9 mouse cellular contexts compared by ENCODE assay signal in the genomic region with DNA sequence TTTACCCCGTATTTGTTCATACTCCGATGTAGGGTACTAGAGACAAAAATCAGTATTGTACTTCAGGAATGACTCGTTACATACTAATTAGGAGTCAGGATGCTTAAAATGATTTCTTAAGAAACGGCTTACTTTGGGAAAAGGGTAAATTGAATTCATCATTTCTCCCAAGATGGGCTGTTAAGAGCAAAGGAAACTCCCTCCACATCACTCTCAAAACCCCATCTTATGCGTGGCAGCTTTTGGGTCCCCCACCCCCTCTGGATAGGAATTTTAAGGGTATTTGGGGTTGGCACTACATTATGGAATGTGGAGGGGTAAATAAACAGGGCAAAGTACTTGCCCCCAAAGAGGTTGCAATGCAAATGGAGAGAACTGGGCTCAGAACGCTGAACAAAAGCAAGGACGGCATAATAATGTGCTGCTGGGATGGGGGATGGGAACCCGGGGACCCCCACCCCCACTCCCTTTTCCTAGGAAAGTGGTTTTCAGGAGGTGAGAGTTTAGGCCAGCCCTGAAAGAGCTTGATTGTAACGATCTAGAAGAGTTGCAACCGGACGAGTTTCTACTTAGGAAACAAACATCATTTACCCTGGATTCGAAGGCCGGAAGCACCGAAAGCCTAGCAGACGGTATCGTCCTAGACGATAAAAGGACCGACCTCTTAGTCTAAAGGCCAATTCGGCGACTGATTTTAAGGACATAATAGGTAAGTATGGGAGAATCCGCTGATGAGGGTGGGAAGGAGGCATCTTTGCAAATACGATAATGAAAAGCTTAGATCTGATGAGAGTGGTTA. TPM values are rescaled to one million over a fixed set of nuclear protein-coding genes. Genes with fewer than 3 reads are reported as not detected.
DNase-seq lines count a peak whose midpoint lies in the region; ATAC-seq and TF ChIP-seq lines count a peak whose summit lies in the region.
"Had no signal": no experiment of that assay in that cellular context is flagged by ENCODE, and none has a peak within 500 bp of the region (broad histone marks: within the 10 kb centered on the region; RNA-seq: fewer than 3 reads in every experiment).

TSS of gene Usp44 (plus strand) at position 625 of the 799 bp plus-strand sequence.

- no peak for TF ChIP-seq CTCF in forebrain, postnatal 0 days (IDR thresholded peaks at IDR 0.05; ENCODE audit: low read depth)

- no peak for ATAC-seq in kidney, embryonic 16.5 days (ENCODE audit: low FRiP score, low TSS enrichment)
- no peak for ATAC-seq in forebrain, postnatal 0 days
- ATAC-seq in liver, embryonic 16.5 days (ENCODE audit: low read depth), result no peak

- peak within 1 kb of the TSS; percentile 24; the same call in 1 of the 2 replicates for H3K4me2 ChIP-seq in kidney, embryonic 16.5 days (replicated peaks; ENCODE audit: low read depth, low read length)
- H3K4me2 ChIP-seq in forebrain, postnatal 0 days (ENCODE audit: low read depth), result 0 out of 2 replicates have a peak within 1 kb of the TSS, but pooled peaks have one; percentile 19
- peak within 1 kb of the TSS; percentile 51 for H3K4me2 ChIP-seq in liver, embryonic 16.5 days (ENCODE audit: low read depth, low read length)

- H3K9me3 ChIP-seq in kidney, embryonic 16.5 days (ENCODE audit: low read length), result no peaks in the 10 kb centered on the region
- H3K9me3 ChIP-seq in forebrain, postnatal 0 days (ENCODE audit: low read length), result no peaks in the 10 kb centered on the region
- no peaks in the 10 kb centered on the region for H3K9me3 ChIP-seq in liver, embryonic 16.5 days (replicated peaks; ENCODE audit: control insufficient read depth, low read length)

- 9% methylated on average over 22 of the region's 22 CpGs for WGBS in kidney, embryonic 16.5 days
- WGBS in forebrain, postnatal 0 days, result 12% methylated on average over 22 of the region's 22 CpGs
- 24% methylated on average over 22 of the region's 22 CpGs for WGBS in liver, embryonic 16.5 days (ENCODE audit: insufficient replicate concordance)

- H3K9ac ChIP-seq in kidney, embryonic 16.5 days (replicated peaks; ENCODE audit: low read length), result no peak within 1 kb of the TSS
- H3K9ac ChIP-seq in forebrain, postnatal 0 days, result no peak within 1 kb of the TSS
- peak within 1 kb of the TSS; percentile 10; the same call in 1 of the 2 replicates for H3K9ac ChIP-seq in liver, embryonic 16.5 days (ENCODE audit: low read depth, low read length)

- H3K36me3 ChIP-seq in kidney, embryonic 16.5 days (ENCODE audit: insufficient read depth, low read length), result no peaks in the 10 kb centered on the region
- H3K36me3 ChIP-seq in forebrain, postnatal 0 days (ENCODE audit: insufficient read depth), result no peaks in the 10 kb centered on the region
- no peaks in the 10 kb centered on the region for H3K36me3 ChIP-seq in liver, embryonic 16.5 days (ENCODE audit: control insufficient read depth, insufficient read depth)

- H3K4me1 ChIP-seq in kidney, embryonic 16.5 days (ENCODE audit: insufficient read depth, low read length), result 0 out of 2 replicates have a peak, but pooled peaks cover 23% of the 10 kb centered on the region
- no peaks in the 10 kb centered on the region for H3K4me1 ChIP-seq in forebrain, postnatal 0 days (ENCODE audit: insufficient read depth)
- H3K4me1 ChIP-seq in liver, embryonic 16.5 days (ENCODE audit: control insufficient read depth, low read depth, low read length), result peaks cover 28% of the 10 kb centered on the region

- H3K27me3 ChIP-seq in kidney, embryonic 16.5 days (ENCODE audit: insufficient read depth, low read length), result peaks cover 64% of the 10 kb centered on the region
- H3K27me3 ChIP-seq in forebrain, postnatal 0 days (ENCODE audit: insufficient read depth, low read length), result peaks cover 43% of the 10 kb centered on the region
- peaks cover 57% of the 10 kb centered on the region for H3K27me3 ChIP-seq in liver, embryonic 16.5 days (ENCODE audit: control insufficient read depth, insufficient read depth, low read depth, low read length)

- no peak for DNase-seq in kidney, adult 18-20 months
- peak; percentile 47 for DNase-seq in embryo, embryonic 10 days (ENCODE audit: low spot score)
- DNase-seq in forebrain, postnatal 0 days, result peak; percentile 24
- DNase-seq in adrenal gland, postnatal 4 days (ENCODE audit: low spot score in 2 of 2), result no peak
- DNase-seq in spleen, postnatal 4 days (ENCODE audit: low spot score in 2 of 2), result no peak
- DNase-seq in Muller cell, postnatal 12 days (ENCODE audit: inconsistent ontology term), result no peak

- peak within 1 kb of the TSS; percentile 12 for H3K4me3 ChIP-seq in kidney, embryonic 16.5 days (ENCODE audit: low read length)
- 0 out of 2 replicates have a peak within 1 kb of the TSS, but pooled peaks have one; percentile 9 for H3K4me3 ChIP-seq in forebrain, postnatal 0 days (ENCODE audit: low read depth, low read length)
- peak within 1 kb of the TSS; percentile 41 for H3K4me3 ChIP-seq in liver, embryonic 16.5 days (ENCODE audit: low read depth, low read length)

- no peak within 1 kb of the TSS for H3K27ac ChIP-seq in kidney, embryonic 16.5 days (ENCODE audit: low read length)
- H3K27ac ChIP-seq in forebrain, postnatal 0 days (ENCODE audit: low read depth, low read length), result no peak within 1 kb of the TSS
- H3K27ac ChIP-seq in liver, embryonic 16.5 days (ENCODE audit: low read length), result no peak within 1 kb of the TSS

RNA-seq across cellular contexts. Expression of gene Usp44, which starts in this region (rescaled TPM):
- polyA plus RNA-seq in kidney, embryonic 16.5 days (2015; fragmentation: Nextera tagmentation; extraction: Ambion mirVana), result 0.89 and 1.1 TPM in 2 replicates
- total RNA-seq in forebrain, postnatal 0 days (2014; rRNA removed), result 0.08 and 0.14 TPM in 2 replicates
- 0.05 and 0.08 TPM in 2 replicates for polyA plus RNA-seq in forebrain, postnatal 0 days (2015; fragmentation: Nextera tagmentation; extraction: Ambion mirVana)
- polyA plus RNA-seq in liver, embryonic 16.5 days (2015; fragmentation: Nextera tagmentation; extraction: Ambion mirVana), result 0.87 and 1.1 TPM in 2 replicates
- total RNA-seq in adrenal gland, postnatal 4 days (2021), result under 1 TPM; 0.11 to 0.20 TPM
- total RNA-seq: left cerebral cortex, postnatal 14 days had no signal

Comparison
In these comparisons a context has a peak if more than half of its experiments do, and no peak if none do; other contexts are left out.
1. Peak in DNase-seq, H3K4me3 ChIP-seq and H3K4me2 ChIP-seq in forebrain, postnatal 0 days; RNA of the gene not detected or under 1 TPM.